Mouse (Mus musculus) kidney, embryonic 15.5 days (tissue): Measurements from ENCODE around the gene Kcnj3. TPM values are rescaled to one million over a fixed set of nuclear protein-coding genes. Genes with fewer than 3 reads are reported as not detected.

Source experiments
- ATAC-seq: fragments of 200-750 bp; cut with Nextera tagmentation; replicated peaks from 2 replicates; pipeline ENCODE4 v1.8.0; 2017; ENCODE audit warnings: moderate TSS enrichment; ENCODE audit not compliant: low FRiP score
- H3K27ac ChIP-seq: fragments of 300-500 bp; sonication (generic); 2 replicates; pipeline ENCODE4 v1.5.1; 2015; ENCODE audit warnings: mild to moderate bottlenecking, inconsistent platforms
- H3K27me3 ChIP-seq: fragments of 300-500 bp; sonication (generic); 2 replicates; pipeline ENCODE4 v1.6.1; 2015; ENCODE audit warnings: inconsistent platforms
- H3K36me3 ChIP-seq: fragments of 300-500 bp; sonication (generic); 2 replicates; pipeline ENCODE4 v1.6.1; 2015; ENCODE audit warnings: inconsistent platforms
- H3K4me1 ChIP-seq: fragments of 300-500 bp; sonication (generic); 2 replicates; pipeline ENCODE4 v1.6.1; 2015; ENCODE audit warnings: inconsistent platforms
- H3K4me2 ChIP-seq: fragments of 300-500 bp; sonication (generic); 2 replicates; pipeline ENCODE4 v1.6.1; 2015; ENCODE audit warnings: moderate library complexity, mild to moderate bottlenecking, inconsistent platforms
- H3K4me3 ChIP-seq: fragments of 300-500 bp; sonication (generic); replicated peaks from 2 replicates; pipeline ENCODE4 v1.5.1; 2015; ENCODE audit warnings: mild to moderate bottlenecking, inconsistent platforms
- H3K9ac ChIP-seq: fragments of 300-500 bp; sonication (generic); 2 replicates; pipeline ENCODE4 v1.6.1; 2015; ENCODE audit warnings: mild to moderate bottlenecking, inconsistent platforms
- H3K9me3 ChIP-seq: fragments of 300-500 bp; sonication (generic); replicated peaks from 2 replicates; pipeline ENCODE4 v1.6.1; 2016; ENCODE audit warnings: inconsistent platforms
- WGBS: fragments of 180-500 bp; shearing (Covaris S2); methylation state at CpG from one replicate; pipeline ENCODE4 v1.1.7; 2015; ENCODE audit warnings: mixed read lengths; 5-methylcytosine and 5-hydroxymethylcytosine counted together
- polyA plus RNA-seq: library from polyadenylated mRNA; unstranded; fragments of >200 nt; fragmentation: Nextera tagmentation; extraction: Ambion mirVana; gene quantifications from 2 replicates; pipeline ENCODE4 v1.2.1, GENCODE M21; 2015

The Kcnj3 gene
- polyA plus RNA-seq, 1 experiment from 2014 or later: 0.06 TPM

DNA sequence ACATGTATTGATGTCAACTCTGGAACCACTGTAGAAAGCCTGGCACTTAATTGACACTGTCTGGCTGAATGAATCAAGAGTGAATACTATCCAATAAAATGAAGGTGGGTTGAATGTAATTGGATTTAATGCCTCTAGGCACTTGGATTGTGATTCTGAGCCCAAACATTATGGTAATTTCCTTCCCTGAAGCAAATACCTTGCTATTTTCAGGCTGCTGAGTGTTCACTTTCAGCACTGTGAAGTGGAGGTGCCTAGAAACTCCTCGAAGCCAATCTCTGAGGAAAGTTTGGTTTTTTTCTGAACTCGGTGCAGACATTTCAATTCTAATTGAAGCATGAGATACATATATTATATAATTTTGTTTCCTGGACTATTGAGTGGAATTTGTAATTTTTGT is 99.2 kb downstream of the Kcnj3 start:
- 94% methylated on average over 2 of the region's 2 CpGs for WGBS
- Histone ChIP-seq H3K27me3 (no peaks in the 10 kb centered on the region), H3K4me3 (no peak overlapping the region), H3K9ac (no peak overlapping the region), H3K4me2 (no peak overlapping the region), H3K27ac (no peak overlapping the region), H3K36me3 (no peaks in the 10 kb centered on the region), H3K4me1 (no peaks in the 10 kb centered on the region), H3K9me3 (no peaks in the 10 kb centered on the region)
- ATAC-seq: no peak

DNA sequence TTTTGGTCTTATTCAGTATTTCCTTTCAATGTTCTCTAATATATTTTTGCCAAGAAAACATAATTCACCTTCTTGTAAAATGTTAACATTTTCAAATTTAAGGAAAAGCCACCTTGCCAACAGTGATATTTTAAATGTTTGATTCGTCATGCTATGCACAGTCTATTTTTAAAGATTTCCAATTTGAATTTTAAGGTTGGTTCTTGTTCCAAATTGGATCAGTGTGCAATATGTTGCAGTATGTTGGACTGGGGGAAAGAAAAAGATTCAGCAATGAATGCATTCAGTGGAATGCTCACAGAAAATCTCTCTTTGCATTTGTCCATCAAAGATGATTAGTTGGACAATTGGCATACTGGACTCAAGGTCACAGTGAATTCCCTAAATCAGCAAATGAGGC is 99.7 kb downstream of the Kcnj3 start:
- Histone ChIP-seq H3K27me3 (no peaks in the 10 kb centered on the region), H3K4me1 (no peaks in the 10 kb centered on the region), H3K4me3 (no peak overlapping the region), H3K9ac (no peak overlapping the region), H3K4me2 (no peak overlapping the region), H3K27ac (no peak overlapping the region), H3K36me3 (no peaks in the 10 kb centered on the region), H3K9me3 (no peaks in the 10 kb centered on the region)
- 80% methylated on average over 1 of the region's 1 CpGs for WGBS
- no peak for ATAC-seq

DNA sequence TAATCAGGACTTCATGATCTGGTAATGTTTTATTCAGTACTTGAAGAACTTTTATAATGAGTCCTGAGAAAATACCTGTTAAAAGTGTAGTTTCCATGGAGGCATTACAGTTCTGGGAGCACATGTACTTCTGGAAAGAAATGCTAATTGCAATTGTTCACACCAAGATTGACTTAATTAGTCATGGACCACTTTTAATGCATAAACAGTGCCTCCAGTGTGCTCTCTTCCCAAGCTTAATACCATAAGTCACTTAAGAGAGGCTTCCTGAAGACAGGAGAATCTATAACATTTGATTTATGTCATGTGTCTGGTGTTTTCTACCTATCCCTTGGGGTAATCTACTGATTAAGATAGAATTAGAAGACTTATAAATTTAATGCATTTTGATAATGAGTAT is 111.8 kb downstream of the Kcnj3 start:
- no peak for ATAC-seq
- no peak overlapping the region for H3K27ac ChIP-seq
- H3K9ac ChIP-seq: no peak overlapping the region
- H3K27me3 ChIP-seq: no peaks in the 10 kb centered on the region
- H3K4me2 ChIP-seq: no peak overlapping the region
- no peak overlapping the region for H3K4me3 ChIP-seq
- no peaks in the 10 kb centered on the region for H3K4me1 ChIP-seq
- H3K36me3 ChIP-seq: no peaks in the 10 kb centered on the region
- H3K9me3 ChIP-seq: no peaks in the 10 kb centered on the region

DNA sequence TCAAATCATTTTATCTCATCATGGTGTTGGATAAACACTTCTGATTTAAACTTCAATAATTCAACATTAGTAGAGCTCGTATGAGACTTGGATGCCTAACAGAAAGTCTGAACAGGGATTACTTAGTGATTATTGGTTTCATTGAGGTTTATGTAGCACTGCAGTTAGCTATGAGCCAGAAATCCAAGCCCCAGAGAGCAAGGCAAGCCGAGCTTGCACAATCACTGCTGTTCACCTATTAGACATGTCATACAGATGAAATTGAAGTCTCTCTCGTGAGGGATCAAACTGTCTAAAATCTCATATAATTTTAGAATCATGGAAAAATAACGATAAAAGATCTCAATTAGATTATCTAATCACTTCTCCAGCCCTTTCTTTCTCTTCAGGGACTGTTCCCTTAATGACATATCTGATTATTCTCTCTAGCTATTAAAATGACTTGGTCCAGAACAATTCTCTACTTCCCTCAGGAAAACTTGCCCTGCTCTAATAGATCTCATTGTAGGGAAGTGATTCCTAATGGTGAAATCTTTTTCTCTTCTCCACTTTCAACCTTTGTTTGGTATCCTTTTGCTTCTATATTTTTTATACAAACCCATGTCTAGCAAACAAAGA is 122.7 kb downstream of the Kcnj3 start:
- H3K27me3 ChIP-seq: no peaks in the 10 kb centered on the region
- H3K36me3 ChIP-seq: no peaks in the 10 kb centered on the region
- H3K4me3 ChIP-seq: no peak overlapping the region
- no peaks in the 10 kb centered on the region for H3K9me3 ChIP-seq
- 80% methylated on average over 4 of the region's 4 CpGs for WGBS
- ATAC-seq: no peak
- H3K4me2 ChIP-seq: no peak overlapping the region
- no peak overlapping the region for H3K27ac ChIP-seq
- no peak overlapping the region for H3K9ac ChIP-seq
- no peaks in the 10 kb centered on the region for H3K4me1 ChIP-seq

DNA sequence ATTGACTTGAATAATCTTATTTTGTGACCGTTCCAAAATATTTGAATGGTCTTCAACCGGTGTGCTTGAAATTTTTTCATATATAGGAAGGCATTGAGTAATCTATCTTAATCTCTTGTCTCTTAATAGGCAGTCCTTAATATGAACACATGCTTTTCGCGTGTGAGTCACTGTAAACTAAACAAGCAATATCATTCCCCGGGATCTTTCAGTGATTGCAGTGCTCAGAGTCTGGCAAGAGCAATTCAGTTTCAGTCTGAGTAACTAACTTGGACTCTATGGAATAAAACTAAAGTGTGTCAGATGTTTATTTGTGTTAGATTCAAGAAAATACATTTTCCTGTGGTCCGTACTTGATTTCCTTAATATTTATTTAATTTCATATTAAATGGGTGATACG is 133.5 kb downstream of the Kcnj3 start:
- no peaks in the 10 kb centered on the region for H3K9me3 ChIP-seq
- ATAC-seq: no peak
- no peaks in the 10 kb centered on the region for H3K27me3 ChIP-seq
- H3K4me3 ChIP-seq: no peak overlapping the region
- 85% methylated on average over 7 of the region's 7 CpGs for WGBS
- H3K9ac ChIP-seq: no peak overlapping the region
- H3K27ac ChIP-seq: no peak overlapping the region
- H3K36me3 ChIP-seq: no peaks in the 10 kb centered on the region
- H3K4me1 ChIP-seq: no peaks in the 10 kb centered on the region
- no peak overlapping the region for H3K4me2 ChIP-seq

DNA sequence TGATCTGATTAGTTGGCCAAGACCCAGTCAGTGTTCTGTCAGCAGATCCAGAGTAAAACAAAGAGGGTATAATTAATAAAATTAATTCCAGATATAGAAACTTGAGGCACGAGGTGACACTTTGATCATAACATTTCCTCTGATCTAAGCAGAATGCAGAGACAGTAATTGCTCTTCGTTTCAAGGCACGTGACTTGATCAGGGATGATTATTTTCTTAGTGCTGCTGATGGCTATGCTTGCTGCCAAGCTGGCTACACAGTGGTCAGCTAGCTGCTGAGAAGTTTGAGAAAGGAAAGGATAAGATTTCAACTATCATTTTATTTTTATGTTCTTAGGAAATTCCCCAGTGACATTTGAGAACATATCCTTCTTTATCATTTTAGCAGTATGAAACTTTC is 135.7 kb downstream of the Kcnj3 start:
- no peaks in the 10 kb centered on the region for H3K9me3 ChIP-seq
- no peak overlapping the region for H3K9ac ChIP-seq
- H3K4me1 ChIP-seq: no peaks in the 10 kb centered on the region
- no peak overlapping the region for H3K4me3 ChIP-seq
- no peaks in the 10 kb centered on the region for H3K27me3 ChIP-seq
- H3K4me2 ChIP-seq: no peak overlapping the region
- H3K36me3 ChIP-seq: no peaks in the 10 kb centered on the region
- 47% methylated on average over 3 of the region's 3 CpGs for WGBS
- H3K27ac ChIP-seq: no peak overlapping the region
- ATAC-seq: no peak

DNA sequence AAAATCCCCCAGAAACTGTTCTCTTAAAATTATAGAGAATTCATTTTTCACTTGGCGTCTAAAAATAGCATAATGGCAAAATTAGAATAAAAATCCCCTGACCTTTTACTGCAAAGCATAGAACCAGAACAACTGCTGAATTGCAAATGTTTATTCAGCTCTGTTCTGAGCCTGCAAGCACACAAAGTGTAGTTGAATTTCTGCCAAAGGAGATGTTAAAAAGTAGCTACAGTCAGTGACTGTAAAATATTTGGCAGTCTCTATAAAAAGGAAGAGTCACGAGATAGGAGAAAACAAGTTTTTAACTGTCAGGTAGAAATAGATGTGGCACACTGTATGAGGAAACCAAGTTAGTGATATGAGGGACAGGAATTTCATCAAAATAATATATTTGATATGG is 144.5 kb downstream of the Kcnj3 start:
- Histone ChIP-seq H3K4me1 (no peaks in the 10 kb centered on the region), H3K9ac (no peak overlapping the region), H3K27me3 (no peaks in the 10 kb centered on the region), H3K36me3 (no peaks in the 10 kb centered on the region), H3K9me3 (no peaks in the 10 kb centered on the region), H3K27ac (no peak overlapping the region), H3K4me3 (no peak overlapping the region), H3K4me2 (no peak overlapping the region)
- 65% methylated on average over 2 of the region's 2 CpGs for WGBS
- ATAC-seq: no peak

DNA sequence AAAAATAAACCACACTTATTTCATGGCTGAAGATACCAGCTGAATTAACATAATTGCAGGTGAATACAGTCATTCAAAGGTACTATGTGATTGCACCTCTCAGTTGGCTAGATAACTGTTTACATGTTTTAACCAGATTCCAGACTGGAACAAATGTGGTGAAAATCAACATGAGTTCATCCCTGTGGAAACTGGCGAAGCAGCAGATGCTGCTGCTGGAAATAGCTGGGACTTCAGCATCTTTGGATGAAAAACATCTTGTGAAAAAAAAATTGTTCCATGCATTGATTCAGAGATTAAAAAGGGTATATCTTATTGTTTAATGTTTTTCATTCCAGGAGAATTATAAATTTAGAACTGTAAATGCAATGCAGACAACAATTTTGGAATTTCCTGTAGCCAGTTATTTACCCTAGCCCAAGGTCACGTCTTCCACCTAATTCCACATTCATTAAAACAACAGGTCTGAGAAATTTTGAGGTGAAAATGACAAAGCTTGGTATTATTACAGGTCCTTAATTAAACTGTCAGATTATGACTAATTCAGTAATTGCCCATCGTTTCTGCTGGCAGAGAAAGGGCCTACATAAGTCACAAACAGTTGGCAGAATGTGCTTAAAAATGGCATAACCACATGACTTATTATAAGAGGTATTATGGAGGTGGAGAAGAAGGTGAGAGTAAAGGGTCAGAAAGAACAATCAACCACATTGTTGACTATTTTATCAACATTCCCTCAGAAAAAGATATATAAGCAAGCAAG is 155.6 kb downstream of the Kcnj3 start:
- H3K4me1 ChIP-seq: no peaks in the 10 kb centered on the region
- WGBS: 70% methylated on average over 3 of the region's 3 CpGs
- no peaks in the 10 kb centered on the region for H3K9me3 ChIP-seq
- ATAC-seq: no peak
- no peaks in the 10 kb centered on the region for H3K36me3 ChIP-seq
- no peak overlapping the region for H3K9ac ChIP-seq
- no peak overlapping the region for H3K4me2 ChIP-seq
- H3K27me3 ChIP-seq: no peaks in the 10 kb centered on the region
- no peak overlapping the region for H3K4me3 ChIP-seq
- H3K27ac ChIP-seq: no peak overlapping the region
